Mouse (Mus musculus) right cerebral cortex, adult 2 months (tissue): ENCODE measurements around the gene Rex1bd.

Source experiments
- DNase-seq, 2 experiments: peaks; one replicate each; pipeline ENCODE4 v3.0.0; 2021 to 2022; ENCODE audit warnings: low spot score in 2 of 2

Gene Rex1bd

GRCm38 (mm10) chr8:70506328-70507026, at the start of gene Rex1bd:
Rex1bd (minus strand) TSS chr8:70506752.
- peak; percentile 94 to 97 for DNase-seq

GRCm38 (mm10) chr8:70555079-70555747, 48.7 kb upstream of the Rex1bd start:
- no peak for DNase-seq

GRCm38 (mm10) chr8:70553740-70554139, 47.2 kb upstream of the Rex1bd start:
- DNase-seq, result no peak

- DNase-seq, result no peak
These were observed 46.3 kb upstream of the Rex1bd start for GRCm38 (mm10) chr8:70552836-70553235.

- no peak for DNase-seq
These were observed 45.1 kb upstream of the Rex1bd start for GRCm38 (mm10) chr8:70551558-70552161.

- no peak for DNase-seq
These were observed 43.0 kb upstream of the Rex1bd start for GRCm38 (mm10) chr8:70549412-70550184.

GRCm38 (mm10) chr8:70547762-70548161, 41.2 kb upstream of the Rex1bd start:
- no peak for DNase-seq

GRCm38 (mm10) chr8:70546412-70546811, 39.9 kb upstream of the Rex1bd start:
- DNase-seq, result no peak

GRCm38 (mm10) chr8:70544200-70544687, 37.7 kb upstream of the Rex1bd start:
- DNase-seq, result no peak

- no peak for DNase-seq
These were observed 34.5 kb upstream of the Rex1bd start for GRCm38 (mm10) chr8:70541081-70541480.

GRCm38 (mm10) chr8:70540507-70541071, 34.0 kb upstream of the Rex1bd start:
- no peak for DNase-seq

GRCm38 (mm10) chr8:70540013-70540506, 33.5 kb upstream of the Rex1bd start:
- DNase-seq, result no peak

GRCm38 (mm10) chr8:70539077-70539813, 32.7 kb upstream of the Rex1bd start, which contains the start of gene Ell:
Ell (plus strand) TSS chr8:70539457.
- peak; percentile 99 to 100 for DNase-seq

GRCm38 (mm10) chr8:70538633-70539076, 32.1 kb upstream of the Rex1bd start:
- DNase-seq, result peak; percentile 99 to 100

- DNase-seq, result no peak
These were observed 31.6 kb upstream of the Rex1bd start for GRCm38 (mm10) chr8:70538024-70538579.

GRCm38 (mm10) chr8:70535701-70536100, 29.1 kb upstream of the Rex1bd start:
- DNase-seq, result no peak

GRCm38 (mm10) chr8:70535221-70535620, 28.7 kb upstream of the Rex1bd start:
- no peak for DNase-seq

GRCm38 (mm10) chr8:70534281-70534680, 27.7 kb upstream of the Rex1bd start:
- DNase-seq, result peak; percentile 35 to 51

- no peak for DNase-seq
These were observed 23.8 kb upstream of the Rex1bd start for GRCm38 (mm10) chr8:70530314-70530713.

- no peak for DNase-seq
These were observed 23.2 kb upstream of the Rex1bd start for GRCm38 (mm10) chr8:70529741-70530161.
